Mouse (Mus musculus) layer of hippocampus, postnatal 25 days (tissue): Measurements from ENCODE around the gene Celsr2. TPM values are rescaled to one million over a fixed set of nuclear protein-coding genes. Genes with fewer than 3 reads are reported as not detected.

Experiments
- DNase-seq, 2 experiments: peaks; one replicate each; pipeline ENCODE4 v3.0.0; 2022; ENCODE audit warnings: mixed read lengths in 2 of 2, low spot score in 1 of 2; ENCODE audit errors: extremely low spot score in 1 of 2
- total RNA-seq, 2 experiments: library from RNA; stranded (reverse); gene quantifications; 2 replicates each; pipeline ENCODE4 v1.2.3; 2021

Gene Celsr2
- total RNA-seq: 100 to 1,000 TPM; 172 to 199 TPM

DNA sequence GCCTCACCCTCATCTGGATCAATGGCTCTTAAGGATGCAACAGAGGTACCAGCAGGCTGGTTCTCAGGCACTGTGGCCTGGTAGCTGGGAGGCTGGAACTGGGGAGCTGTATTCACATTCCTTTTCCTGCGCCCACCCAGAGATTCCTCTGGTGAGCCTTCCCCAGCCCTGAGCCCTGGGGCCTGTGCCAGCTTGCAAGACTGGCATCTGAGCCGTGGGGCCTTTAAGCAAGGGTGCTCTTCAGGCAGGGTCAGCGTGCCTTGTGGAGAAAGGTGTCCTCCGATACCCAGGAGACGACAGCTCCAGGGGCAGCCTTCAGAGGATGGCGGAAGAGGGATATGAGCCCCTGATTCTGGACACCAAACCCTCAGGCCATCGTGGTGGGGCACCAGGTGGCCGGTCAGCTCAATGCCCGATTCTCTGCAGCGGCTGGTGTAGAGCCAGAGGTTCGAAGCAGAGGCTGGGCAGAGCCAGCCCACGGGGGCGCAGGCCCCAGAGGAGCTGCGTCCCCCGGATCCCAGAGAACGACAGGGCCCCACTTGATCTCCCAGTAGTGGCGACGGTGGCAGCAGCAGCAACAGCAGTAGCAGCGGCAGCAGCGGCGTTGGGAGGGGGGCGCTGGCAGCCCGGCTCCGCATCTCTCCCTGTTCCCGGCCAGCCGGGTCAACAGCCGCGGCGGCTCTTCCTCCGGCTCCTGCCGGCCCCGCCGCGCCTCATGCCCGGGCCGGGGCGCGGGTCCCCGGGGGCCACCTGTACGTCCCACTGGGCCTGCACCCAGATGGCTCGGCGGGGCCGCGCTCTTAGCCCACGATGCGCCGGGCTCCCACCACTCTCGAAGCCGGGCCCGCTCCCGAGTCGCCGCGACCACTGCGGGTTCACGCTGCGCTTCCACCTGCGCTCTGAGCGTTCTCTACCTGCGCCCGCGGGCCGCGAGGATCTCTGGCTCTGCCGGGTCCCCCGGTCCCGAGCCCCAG is at the start of gene Celsr2:
Celsr2 (minus strand) TSS at position 696 of the 974 bp plus-strand sequence.
- peak in 1 of 2 experiments; percentile 13 for DNase-seq

DNA sequence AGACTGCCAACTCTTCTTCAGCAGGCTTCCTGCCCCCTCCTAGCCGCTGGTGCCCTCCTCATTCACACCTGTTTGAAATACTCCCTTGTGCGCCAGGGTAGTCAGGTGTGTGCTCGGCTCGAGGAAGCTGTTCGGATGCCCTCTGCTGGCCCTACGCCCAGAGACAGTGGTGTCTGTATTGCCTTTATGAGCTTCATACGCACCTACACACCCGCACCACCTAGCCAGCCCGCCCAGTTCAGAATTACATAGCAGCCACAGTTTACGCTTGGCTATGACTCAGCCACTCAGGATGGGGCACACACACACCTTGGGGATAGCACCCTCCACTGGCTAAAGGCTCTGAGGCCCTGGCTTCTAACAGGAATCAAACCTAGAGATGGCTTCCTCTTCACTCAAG is 43.5 kb upstream of the Celsr2 start:
- DNase-seq: no peak

DNA sequence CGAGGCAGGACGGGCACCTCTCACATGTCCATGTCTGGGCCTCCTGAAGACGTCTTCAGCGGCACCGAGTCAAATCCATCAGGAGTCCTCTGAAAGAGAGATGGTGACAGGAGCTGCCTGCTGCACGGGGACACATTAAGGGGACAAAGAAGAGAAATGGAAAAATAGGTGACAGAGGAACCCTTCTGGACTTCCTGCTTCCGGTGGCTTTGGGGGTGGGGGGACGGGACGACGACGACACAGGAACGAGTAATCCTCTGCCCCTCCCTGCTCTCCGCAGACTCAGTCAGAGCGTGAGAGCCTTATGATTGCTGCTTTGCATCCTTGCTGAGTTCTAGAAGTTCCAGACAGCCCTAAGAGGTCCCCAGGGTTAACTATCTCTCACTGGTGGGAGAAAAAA is 43.0 kb upstream of the Celsr2 start:
- no peak for DNase-seq

DNA sequence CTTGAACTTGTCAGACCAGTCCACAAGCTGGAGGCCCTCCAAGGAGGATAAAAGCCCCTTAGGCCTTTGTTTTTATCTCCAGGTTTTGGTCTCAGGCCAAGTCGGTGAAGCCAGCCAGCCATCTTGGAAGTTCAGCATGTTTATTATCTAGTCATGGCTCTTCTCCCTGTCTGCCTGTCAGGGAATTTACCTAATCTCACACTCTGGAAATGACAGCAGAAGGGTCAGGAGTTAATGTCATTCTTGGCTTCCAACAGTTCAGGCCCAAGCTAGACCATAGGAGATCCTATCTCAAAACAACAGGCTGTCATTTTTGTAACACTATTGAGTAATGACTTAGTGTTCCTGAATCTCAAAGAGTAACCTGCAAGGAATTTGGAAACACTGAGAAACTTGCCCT is 38.8 kb upstream of the Celsr2 start:
- DNase-seq: no peak

DNA sequence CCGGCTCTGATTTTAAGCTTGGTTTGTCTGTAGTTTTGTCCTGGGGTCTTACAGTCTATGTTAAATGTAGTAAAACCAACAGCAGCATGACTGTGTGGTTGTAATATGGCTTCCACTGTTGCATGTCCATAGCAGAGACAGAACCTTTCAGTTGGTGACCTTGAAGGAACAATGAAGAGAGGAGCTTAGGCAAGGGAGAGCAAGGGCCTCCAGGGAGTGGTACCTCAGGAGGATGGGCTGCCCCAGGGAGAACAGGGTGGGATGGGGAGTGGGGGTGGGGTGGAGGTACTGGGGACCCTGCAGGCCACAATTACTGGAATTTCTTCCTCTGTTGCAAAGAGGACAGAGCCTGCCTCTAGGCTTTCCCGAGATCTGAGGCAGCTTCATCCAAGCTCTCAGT is 36.6 kb upstream of the Celsr2 start:
- DNase-seq: no peak

DNA sequence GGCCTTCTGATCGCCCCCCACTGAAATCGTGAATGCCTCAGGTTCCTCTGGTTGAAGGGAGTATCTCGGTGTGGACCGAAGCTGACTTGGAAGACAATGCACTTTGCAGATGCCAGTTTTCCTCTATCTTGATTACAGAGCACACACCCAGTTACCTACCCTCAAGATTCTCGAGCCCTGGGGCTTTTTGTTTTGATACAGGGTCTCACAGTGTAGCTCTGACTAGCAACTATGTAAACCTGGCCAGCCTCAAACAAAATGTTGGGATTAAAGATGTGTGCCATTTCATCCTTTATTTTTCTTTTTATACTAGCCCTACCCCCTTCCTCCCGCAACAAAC is 30.0 kb upstream of the Celsr2 start:
- no peak for DNase-seq

DNA sequence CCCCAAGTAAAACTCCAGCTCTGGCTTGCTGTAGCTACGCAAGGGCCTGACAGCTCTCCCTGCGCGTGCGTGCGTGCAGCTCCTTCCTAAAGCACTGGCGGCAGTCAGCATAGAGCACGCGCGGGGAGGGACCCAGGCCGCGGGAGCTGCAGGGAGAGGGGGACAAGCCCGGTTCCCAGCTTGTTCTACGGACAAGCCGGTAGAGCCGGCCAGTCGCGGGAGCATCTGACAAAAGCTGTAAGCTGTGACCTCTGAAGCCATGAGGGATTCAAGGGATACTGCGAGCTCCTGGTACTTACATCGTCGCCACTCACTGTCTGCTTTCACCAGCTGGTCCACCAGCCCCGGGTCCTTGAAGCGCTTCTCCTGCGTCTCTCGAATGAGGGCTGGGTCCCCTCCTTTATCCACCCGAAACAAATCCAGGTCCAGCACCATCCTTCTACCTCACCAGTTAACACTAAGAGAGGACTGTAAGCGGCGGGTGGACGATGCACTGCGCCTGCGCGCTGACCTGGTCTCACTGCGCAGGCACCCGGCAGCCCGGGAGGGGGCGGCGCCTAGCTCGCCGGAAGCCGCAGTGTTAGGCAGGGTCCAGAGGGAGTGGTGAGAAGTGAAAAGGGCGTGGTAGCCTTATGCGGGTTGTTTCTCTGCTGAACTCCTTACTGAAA is 29.5 kb upstream of the Celsr2 start, which contains the start of gene Sars:
Sars (minus strand) TSS at position 512 of the 668 bp plus-strand sequence.
- peak; percentile 77 to 80 for DNase-seq

DNA sequence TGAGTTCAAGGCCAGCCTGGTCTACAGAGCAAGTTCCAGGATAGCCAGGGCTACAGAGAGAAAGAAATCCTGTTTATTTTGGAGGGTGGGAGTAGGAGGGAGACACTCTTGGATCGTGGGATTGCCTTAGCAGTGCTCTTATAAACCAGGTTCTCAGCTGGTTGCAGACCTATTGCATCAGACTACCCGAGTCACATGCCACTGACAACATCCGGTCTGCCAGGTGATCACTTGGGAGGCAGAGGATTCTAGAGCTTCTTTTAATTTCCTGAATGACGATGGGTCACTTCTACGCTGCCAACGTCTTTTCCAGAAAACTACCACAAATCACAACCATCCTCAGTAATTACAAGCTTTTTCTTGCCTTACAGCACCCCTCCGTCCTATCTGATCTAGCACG is 28.7 kb upstream of the Celsr2 start:
- DNase-seq: no peak

DNA sequence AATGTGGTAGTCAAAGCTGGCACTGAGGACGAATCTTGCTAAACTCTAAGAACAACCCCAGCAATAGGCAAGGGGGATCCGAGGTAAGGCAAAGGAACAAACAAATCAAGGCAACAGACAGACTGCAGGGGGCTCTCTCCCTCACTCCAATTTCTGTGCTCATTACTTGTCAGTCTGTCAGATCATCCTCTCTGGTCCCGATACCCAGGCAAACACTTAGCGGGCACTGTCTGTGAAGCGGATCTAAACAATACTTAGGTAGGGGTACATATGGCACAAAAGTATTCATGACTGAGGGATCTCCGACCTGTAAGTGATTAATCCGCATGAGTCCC is 21.0 kb upstream of the Celsr2 start:
- no peak for DNase-seq

DNA sequence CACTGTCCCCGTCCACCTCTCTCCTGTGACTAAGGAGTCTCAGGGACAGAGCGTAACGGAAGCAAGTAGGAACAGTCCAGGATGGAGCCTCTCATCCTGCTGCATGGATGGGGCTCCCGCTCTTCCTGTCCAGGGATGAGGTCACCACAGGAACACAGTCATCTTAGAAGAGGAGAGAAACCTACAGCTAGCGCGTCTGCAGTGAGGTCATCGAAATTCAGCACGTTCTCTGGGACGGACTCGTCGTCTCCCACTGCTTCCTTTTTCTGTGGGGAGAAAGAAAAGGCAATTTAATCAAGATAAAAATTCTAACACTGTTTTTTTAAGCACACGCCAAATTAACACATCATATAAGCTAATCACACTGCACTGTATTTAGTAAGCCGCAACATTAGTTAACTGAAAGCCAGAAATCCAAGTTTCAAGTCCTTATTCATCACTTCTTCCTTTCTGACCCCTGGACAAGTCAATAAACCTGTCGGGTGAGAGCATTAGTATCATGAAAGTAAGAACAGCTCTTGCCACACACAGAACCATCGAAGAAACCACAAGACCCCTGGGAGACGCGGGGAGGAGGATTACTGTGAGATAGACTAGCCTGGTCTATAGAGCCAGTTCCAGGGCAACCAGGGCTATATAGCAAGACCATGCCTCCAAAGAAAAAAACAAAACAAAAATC is 20.5 kb upstream of the Celsr2 start:
- no peak for DNase-seq

DNA sequence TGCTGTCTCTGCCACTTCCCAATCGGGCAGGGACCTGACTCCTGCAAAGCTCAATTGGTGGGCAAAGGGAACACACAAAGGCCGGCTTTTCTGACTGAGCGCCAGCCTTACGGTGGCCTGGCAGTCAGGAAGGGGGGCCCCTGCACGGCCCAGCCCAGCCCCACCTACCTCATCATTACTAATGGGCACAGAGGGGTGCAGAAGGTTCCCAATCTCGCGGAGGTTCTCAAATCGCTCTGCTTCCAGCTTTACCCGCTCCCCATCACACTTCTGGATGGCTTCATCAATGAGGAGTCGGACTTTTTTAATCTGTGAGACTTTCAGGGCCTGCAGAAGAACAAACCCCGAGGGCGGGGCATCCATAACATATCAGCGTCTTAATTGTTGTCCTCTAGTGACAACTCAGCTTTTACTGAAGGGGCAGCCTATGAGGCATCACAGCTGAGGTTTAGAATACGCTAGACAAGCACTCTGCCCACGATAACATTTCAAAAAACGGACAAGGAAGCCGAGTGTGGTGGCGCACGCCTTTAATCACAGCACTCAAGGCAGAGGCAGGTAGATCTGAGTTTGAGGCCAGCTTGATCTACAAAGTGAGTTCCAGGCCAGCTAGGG is 18.6 kb upstream of the Celsr2 start:
- no peak for DNase-seq

DNA sequence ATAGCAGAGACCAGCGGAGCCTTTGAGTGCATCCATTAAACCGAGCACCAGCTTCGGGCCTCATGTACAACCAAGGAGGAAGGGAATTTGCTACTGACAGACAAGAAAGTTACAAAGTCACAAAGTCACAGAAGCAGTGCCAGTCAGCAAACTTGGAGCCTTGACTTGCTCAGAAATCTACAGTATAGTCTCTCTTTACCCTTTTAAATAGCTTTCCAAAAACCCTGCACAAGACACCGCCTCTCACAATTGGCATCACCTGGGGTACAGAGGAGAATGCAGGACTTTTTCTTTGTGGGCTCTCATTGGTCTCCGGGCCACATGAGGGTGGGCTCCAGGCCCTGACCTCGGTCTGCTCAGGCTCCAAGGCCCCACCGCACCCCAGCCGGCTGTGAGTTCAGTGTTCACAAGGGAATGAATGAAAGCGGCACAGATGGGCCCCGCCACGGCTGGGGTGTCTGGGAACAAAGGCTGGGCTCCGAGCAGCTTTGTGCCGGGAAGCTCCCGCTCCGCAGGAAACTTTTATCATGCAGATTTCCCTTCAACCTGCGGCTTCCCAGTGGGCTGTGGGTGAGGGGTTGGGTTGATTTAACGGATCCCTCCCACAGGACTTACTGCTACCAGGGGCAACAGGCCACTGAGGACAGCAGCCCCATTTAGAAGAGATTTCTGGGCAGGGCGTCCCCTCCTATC is 18.0 kb upstream of the Celsr2 start:
- DNase-seq: no peak

DNA sequence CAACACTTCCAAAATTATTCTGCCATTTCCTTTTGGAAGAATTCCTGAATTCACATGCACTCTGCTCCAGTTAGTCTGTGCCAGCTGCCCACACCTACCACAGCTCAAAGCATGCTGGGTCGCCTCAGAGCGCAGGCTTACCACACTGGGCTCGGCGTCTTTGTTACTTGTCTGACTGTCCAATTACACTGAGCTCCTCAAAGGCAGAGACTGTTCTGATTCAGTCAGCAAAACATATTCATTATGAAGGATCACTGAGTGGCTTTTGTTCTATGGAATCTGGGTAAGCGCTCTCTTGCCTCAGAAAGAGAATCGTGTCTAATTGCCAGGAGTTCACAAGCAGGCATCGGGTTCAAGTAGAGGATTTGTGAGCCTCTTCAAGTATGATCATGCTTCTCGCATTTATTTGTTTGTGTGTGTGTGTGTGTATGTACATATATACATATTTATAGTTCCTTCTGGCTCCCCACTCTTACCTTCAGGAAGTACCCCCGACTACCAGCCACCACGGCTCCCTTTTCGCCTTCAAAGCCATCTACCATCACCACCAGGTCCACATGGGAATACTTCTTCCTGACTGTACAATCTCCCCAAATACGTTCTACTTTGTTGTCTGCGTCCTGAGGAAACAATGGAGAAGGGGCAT is 17.3 kb upstream of the Celsr2 start:
- DNase-seq: no peak

DNA sequence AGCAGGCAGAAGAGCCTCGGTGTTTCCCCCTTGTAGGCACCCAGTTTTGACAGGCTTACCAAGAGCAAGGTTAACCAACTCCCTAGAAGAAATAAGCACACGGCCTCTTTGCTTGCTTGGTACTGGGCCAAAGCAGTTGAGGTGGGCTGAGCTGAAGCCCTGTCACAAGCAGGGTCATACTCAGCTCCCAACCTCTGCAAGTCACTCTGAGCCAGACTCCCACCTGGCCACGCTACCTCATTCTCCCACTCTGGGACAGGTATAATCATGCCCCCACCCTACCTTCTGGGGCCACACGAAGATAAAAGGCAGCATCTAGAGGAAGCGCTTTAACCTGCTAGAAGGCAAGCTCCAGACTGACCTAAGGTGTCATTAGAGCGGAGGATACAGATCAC is 10.3 kb upstream of the Celsr2 start:
- DNase-seq: no peak

DNA sequence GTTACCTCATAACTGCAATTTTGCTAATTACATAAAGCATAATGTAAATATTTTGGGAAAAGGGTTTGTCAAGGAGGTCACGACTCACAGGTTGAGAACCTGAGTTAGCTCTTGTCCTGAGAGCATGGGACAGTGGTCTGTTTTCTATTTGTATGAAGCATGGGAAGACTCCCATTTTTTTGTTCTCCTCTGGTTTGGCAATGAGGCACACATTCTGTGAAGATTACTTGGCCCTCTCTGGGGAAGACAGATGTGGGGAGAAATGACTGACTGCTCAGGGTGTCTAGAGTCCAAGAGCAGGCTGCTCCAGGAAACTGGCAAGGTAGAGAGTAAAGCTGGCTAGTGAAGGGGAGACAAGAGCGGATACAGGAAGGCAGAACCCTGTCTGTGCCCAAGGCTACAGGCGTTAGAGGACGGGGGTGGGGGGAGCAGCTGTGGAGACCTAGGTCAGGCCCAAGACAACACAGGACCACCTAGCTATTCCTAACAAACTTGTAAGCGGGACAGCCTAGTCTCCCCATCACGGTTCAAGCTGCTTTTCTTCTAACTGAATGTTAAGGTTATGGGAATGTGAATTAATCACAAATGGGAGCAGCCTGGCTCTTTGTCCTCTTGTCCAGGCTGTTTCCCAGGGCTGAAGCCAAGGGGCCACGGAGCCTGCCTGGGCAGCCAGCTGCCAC is 9.7 kb upstream of the Celsr2 start:
- no peak for DNase-seq

DNA sequence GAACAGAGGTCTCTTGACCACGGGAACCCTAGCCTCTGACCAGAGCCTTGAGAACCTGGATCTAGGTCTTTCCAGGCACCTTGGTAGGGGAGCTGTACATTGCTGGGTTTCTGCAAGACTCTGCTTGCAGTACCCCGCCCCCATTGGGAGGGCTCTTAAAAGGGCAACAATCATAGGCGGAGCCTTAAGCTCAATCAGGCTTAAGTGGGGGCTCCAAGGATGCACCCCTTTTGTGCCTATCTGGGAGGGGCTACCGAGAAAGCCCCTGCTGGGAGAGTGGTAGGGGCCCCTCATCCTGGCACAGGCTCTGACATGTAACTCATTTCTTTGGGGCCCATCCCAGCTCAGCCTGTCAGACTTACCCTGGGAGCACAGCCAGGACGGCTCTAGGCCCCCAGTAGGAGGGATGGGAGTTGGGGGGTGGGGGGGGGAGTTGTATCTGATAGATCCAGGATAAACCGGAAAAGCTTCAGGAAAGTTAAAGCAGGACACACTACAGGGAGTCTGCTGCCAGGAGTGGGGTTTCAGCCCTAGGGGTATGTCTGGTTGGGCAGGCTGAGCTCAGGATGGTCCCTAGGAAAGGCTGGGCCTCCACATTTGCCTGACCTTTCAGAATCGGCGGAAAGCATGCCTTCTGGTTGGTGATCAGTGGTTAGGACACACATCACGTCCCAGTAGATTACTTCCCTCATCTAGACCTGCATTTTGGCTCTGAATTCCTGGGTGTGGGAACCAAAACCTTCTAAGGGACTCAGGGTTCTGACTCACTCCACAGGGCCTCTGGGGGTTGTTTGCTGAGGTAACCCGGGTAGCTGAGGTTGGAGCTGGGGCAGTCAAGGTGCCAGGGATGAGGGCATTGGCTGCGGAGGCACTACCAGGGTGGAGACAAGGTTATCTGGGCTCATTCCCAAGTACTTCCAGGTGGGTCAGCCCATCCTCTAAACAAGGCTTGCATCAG is 8.8 kb upstream of the Celsr2 start:
- no peak for DNase-seq

DNA sequence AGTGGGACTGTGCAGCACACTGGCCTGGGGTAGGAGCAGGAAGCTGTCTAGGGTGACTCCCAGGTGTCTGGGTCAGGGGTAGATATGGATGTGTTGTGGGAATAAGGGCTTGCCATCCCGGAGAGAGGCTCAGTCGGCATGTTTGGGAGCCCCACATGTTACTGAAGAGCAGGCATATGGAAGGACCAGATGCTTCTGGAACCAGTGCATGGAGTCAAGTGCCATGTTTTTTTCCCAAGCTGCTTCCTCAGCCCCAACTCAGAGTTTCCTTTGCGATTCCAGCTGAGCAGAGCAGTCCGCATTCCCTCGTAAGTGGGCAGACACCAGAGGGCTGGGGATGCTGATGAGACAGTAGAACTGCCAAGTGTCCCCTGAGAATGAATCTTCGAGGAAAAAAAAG is 7.7 kb upstream of the Celsr2 start:
- no peak for DNase-seq

DNA sequence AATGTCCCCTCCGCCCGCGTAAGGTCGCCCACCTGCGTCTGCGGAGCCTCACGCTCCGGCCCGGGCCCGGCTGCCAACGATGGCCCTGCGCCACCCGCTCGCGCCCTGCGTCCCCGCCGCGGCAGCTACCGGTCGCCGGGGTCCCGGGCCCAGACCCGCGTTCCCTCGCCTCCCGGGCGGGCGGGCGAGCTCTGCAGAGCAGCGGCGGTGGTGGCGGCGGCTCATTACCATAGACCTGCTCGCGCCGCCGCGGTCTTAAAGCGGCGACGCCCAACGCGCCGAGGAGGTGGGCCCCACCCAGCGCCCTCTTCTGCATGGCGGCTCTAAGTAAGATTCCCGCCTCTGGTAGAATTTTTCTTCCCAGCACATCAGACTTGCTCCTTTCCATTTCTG is 475 bp upstream of the Celsr2 start:
- DNase-seq: peak; percentile 67 to 76
